Mouse (Mus musculus) hindbrain, embryonic 12.5 days (tissue): ENCODE measurements around the gene Olfr699. TPM values are rescaled to one million over a fixed set of nuclear protein-coding genes. Genes with fewer than 3 reads are reported as not detected.

Experiments
- polyA plus RNA-seq: library from polyadenylated mRNA; unstranded; fragments of >200 nt; fragmentation: Nextera tagmentation; extraction: Ambion mirVana; gene quantifications from 2 replicates; pipeline ENCODE4 v1.2.1, GENCODE M21; 2016

Gene Olfr699
- polyA plus RNA-seq, 1 experiment from 2014 or later, result not detected

Other genes starting within 250 kb of the Olfr699 start
- gene Olfr693, start 112.6 kb downstream of the Olfr699 start, polyA plus RNA-seq, result not detected in 2 replicates
- not detected in 2 replicates for gene Olfr694, start 101.4 kb downstream of the Olfr699 start, polyA plus RNA-seq
- gene Olfr695, start 76.8 kb downstream of the Olfr699 start, polyA plus RNA-seq, result not detected in 2 replicates
- gene Olfr697, start 50.8 kb downstream of the Olfr699 start, polyA plus RNA-seq, result not detected in 2 replicates
- not detected in 2 replicates for gene Olfr698, start 37.8 kb downstream of the Olfr699 start, polyA plus RNA-seq
- not detected in 2 replicates for gene Olfr700, start 15.6 kb upstream of the Olfr699 start, polyA plus RNA-seq
- gene Olfr701, start 20.9 kb upstream of the Olfr699 start, polyA plus RNA-seq, result not detected in 2 replicates
- gene Olfr702, start 40.7 kb upstream of the Olfr699 start, polyA plus RNA-seq, result not detected in 2 replicates
- gene Olfr703, start 50.2 kb upstream of the Olfr699 start, polyA plus RNA-seq, result not detected in 2 replicates
- gene Olfr704, start 70.0 kb upstream of the Olfr699 start, polyA plus RNA-seq, result not detected in 2 replicates
- not detected in 2 replicates for gene Olfr705, start 83.7 kb upstream of the Olfr699 start, polyA plus RNA-seq
- not detected in 2 replicates for gene Olfr706, start 95.0 kb upstream of the Olfr699 start, polyA plus RNA-seq
- gene Olfr707, start 108.0 kb upstream of the Olfr699 start, polyA plus RNA-seq, result not detected in 2 replicates
- gene Olfr1532-ps1, start 114.8 kb upstream of the Olfr699 start, polyA plus RNA-seq, result not detected in 2 replicates
- gene Olfr709-ps1, start 139.0 kb upstream of the Olfr699 start, polyA plus RNA-seq, result not detected in 2 replicates
- not detected in 2 replicates for gene Olfr710, start 155.1 kb upstream of the Olfr699 start, polyA plus RNA-seq
- not detected in 2 replicates for gene Olfr6, start 170.7 kb upstream of the Olfr699 start, polyA plus RNA-seq
- not detected in 2 replicates for gene Olfr711, start 182.3 kb upstream of the Olfr699 start, polyA plus RNA-seq
- not detected in 2 replicates for gene Olfr2, start 212.9 kb upstream of the Olfr699 start, polyA plus RNA-seq
- not detected in 2 replicates for gene Olfr713, start 238.0 kb upstream of the Olfr699 start, polyA plus RNA-seq